Mouse (Mus musculus): Measurements from ENCODE around the gene Sfpq. TPM values are rescaled to one million over a fixed set of nuclear protein-coding genes. Genes with fewer than 3 reads are reported as not detected.

The Sfpq gene
- total RNA-seq, 2 experiments from 2014 or later = 235 to 508 TPM

Other genes starting within 250 kb of the Sfpq start
- 11.7 and 12.1 TPM in 2 replicates for gene Zmym4, start 53.2 kb upstream of the Sfpq start, total RNA-seq (2015; ENCODE audit: low replicate concordance)
- gene Zmym4, start 53.2 kb upstream of the Sfpq start, total RNA-seq (2017; ENCODE audit: low replicate concordance) = 7.5 and 9.6 TPM in 2 replicates
- gene Zmym1, start 39.8 kb downstream of the Sfpq start, total RNA-seq (2015; ENCODE audit: low replicate concordance) = 8.2 and 12.7 TPM in 2 replicates
- gene Zmym1, start 39.8 kb downstream of the Sfpq start, total RNA-seq (2017; ENCODE audit: low replicate concordance) = 23.1 and 25.7 TPM in 2 replicates
- 0.19 and 1.9 TPM in 2 replicates for gene Zmym6, start 56.1 kb downstream of the Sfpq start, total RNA-seq (2015; ENCODE audit: low replicate concordance)
- 3.1 and 3.3 TPM in 2 replicates for gene Zmym6, start 56.1 kb downstream of the Sfpq start, total RNA-seq (2017; ENCODE audit: low replicate concordance)
- 0.77 and 7.7 TPM in 2 replicates for gene Tmem35b, start 102.4 kb downstream of the Sfpq start, total RNA-seq (2015; ENCODE audit: low replicate concordance)
- gene Tmem35b, start 102.4 kb downstream of the Sfpq start, total RNA-seq (2017; ENCODE audit: low replicate concordance) = 1.1 and 2.8 TPM in 2 replicates
- not detected in 2 replicates for gene Dlgap3, start 147.9 kb downstream of the Sfpq start, total RNA-seq (2015; ENCODE audit: low replicate concordance)
- gene Dlgap3, start 147.9 kb downstream of the Sfpq start, total RNA-seq (2017; ENCODE audit: low replicate concordance) = not detected in 2 replicates
- 4.8 and 11.1 TPM in 2 replicates for gene Smim12, start 222.5 kb downstream of the Sfpq start, total RNA-seq (2015; ENCODE audit: low replicate concordance)
- 4.7 and 4.9 TPM in 2 replicates for gene Smim12, start 222.5 kb downstream of the Sfpq start, total RNA-seq (2017; ENCODE audit: low replicate concordance)